Mouse (Mus musculus) heart, postnatal 14 days (tissue): ENCODE results near the gene Cpsf4. TPM values are rescaled to one million over a fixed set of nuclear protein-coding genes. Genes with fewer than 3 reads are reported as not detected.
"Not testable (repeated sequence)": the region's sequence is repeated elsewhere in the genome, so short reads cannot be mapped to it uniquely, and the experiment has no call there.

Source experiments
- DNase-seq, 2 experiments: peaks; one replicate each; pipeline ENCODE4 v3.0.0; 2021 to 2022
- intact Hi-C: fragments of 180-260 bp; cut with DNase I; formaldehyde crosslinking; loops from one replicate; pipeline ENCODE4 v1.15.1; 2025
- total RNA-seq, 2 experiments: library from RNA; stranded (reverse); gene quantifications; 2 replicates each; pipeline ENCODE4 v1.2.3; 2021

The Cpsf4 gene
- total RNA-seq, 2 experiments from 2014 or later, result 10.3 to 12.4 TPM

DNA sequence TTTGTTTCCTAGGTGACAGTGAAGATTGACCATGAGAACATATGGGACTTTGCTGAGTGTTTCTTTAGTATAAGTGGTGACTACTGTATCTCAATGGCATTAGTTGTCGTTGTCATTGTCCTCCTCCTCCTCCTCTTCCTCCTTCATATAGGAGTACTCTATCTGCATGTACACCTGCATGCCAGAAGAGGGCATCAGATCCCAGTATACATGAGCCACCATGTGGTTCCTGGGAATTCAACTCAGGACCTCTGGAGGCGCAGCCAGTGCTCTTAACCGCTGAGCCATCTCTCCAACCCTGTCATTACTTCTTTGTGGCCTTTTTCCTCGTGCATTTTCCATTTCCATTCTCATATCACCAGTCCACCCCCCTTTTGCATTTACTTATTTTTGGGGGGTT lies 47.7 kb downstream of the Cpsf4 start:
- DNase-seq, result no peak
- intact Hi-C loops, result loop anchor here (10.0 kb wide), 1 partner anchor 150 kb away; no protein-coding TSS in a partner anchor

DNA sequence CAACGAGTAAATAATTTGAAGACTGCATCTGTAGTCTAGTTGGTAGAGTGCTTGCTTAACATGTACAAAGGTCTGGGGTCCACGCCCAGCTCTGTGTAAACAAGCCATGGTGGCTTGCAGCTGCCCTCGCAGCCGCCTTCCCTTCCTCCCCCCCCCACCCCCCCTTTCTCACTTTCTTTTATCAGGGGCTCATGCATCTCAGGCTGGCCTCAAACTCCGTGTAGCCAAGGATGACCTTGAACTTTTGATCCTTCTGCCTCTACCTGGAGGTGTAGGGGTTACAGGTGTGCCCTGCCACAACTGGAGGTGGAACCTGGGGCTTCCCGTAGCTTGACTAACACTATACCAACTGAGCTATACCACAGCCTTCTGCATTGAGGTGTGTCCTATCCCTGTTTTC lies 50.7 kb downstream of the Cpsf4 start:
- no peak for DNase-seq
- intact Hi-C loops, result loop anchor here (10.0 kb wide), 1 partner anchor 147 kb away; no protein-coding TSS in a partner anchor

DNA sequence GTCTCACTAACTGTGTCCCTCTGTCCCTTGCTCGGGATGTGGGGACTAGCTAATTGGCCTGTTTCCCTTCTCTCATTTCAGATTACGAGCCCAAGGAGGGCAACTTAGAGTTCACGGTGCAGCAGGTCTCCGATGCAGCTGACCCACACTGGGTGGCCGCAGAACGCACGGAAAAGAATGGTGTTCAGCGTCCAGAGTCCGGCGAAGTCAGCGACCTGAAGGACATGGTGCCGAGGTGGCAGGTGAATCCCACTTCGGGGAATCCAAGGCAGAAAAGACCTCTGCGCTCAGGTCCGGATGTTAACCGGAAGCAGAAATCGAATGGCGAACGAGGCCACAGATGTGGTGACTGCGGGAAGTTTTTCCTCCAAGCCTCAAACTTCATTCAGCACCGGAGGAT lies 51.2 kb downstream of the Cpsf4 start:
- intact Hi-C loops, result loop anchor here (10.0 kb wide), 1 partner anchor 147 kb away; no protein-coding TSS in a partner anchor
- no peak for DNase-seq

DNA sequence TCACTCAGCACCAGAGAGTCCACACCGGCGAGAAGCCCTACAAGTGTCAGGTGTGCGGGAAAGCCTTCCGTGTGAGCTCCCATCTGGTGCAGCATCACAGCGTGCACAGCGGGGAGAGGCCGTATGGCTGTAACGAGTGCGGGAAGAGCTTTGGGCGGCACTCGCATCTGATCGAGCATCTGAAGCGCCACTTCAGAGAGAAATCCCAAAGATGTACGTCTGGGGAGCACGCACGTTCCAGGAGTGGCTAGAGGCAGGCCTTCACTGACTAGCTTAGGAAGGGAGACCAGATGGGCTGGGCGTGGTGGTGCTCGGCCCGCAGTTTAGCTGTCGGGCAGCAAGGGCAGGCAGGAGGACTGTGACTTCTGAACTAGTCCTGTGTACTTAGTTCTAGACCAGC lies 51.7 kb downstream of the Cpsf4 start:
- intact Hi-C loops, result loop anchor here (10.0 kb wide), 1 partner anchor 146 kb away; no protein-coding TSS in a partner anchor
- no peak for DNase-seq

DNA sequence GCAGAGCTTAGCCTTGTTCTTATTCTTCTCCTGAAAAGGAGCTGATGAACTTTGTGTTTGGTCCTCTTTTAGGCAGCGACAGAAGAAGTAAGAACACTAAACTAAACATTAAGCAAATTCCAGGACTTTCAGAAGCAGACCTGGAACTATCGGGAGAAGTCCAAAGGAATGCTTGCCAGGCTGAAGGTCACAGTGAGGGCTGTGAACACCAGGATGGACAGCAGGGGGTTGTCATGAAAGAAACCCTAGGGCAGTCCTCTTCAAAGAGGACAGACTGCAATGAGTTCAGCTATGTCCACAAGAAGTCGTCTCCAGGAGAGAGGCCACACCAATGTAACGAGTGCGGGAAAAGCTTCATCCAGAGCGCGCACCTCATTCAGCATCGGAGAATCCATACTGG lies 53.0 kb downstream of the Cpsf4 start:
- no peak for DNase-seq
- intact Hi-C loops, result loop anchor here (10.0 kb wide), 1 partner anchor 145 kb away; no protein-coding TSS in a partner anchor

DNA sequence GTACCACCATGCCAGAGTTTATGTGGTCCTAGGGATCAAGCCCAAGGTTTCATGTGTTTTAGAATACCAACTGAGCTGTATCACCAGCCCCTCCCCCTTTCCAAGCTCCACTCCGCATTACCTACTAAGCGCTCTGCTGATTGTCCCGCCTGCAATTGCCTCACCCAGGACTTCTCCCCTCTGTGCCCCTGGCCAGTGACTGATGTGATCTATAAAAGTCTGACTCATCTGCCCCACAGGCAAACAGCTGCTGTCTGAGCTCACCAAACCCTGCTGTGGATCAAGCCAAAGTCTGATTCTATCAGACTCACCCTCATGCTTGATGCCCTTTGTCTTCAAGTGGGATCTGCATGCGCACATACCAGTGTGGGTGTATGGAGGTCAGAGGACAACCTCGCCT lies 55.8 kb downstream of the Cpsf4 start:
- no peak for DNase-seq
- intact Hi-C loops, result no loop called here

DNA sequence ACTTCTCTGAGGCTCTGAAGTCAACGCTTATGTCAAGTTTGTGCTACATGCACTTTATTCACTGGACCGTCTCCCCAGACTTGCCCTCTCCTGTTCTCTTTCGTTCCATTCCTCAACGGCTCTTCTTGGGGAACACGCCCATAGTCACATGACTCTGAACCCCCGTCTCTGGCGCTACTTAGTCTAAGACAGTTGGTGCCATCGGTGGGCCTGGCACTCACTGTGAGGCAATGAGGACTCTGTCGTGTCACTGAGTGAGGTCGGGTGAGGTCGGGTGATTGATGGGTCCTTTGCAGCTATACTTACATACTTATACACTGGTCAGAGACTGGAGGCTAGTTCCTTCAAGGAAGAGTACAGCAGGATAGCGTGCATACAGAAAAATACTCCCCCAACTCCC lies 56.4 kb downstream of the Cpsf4 start:
- DNase-seq, result no peak
- intact Hi-C loops, result no loop called here

DNA sequence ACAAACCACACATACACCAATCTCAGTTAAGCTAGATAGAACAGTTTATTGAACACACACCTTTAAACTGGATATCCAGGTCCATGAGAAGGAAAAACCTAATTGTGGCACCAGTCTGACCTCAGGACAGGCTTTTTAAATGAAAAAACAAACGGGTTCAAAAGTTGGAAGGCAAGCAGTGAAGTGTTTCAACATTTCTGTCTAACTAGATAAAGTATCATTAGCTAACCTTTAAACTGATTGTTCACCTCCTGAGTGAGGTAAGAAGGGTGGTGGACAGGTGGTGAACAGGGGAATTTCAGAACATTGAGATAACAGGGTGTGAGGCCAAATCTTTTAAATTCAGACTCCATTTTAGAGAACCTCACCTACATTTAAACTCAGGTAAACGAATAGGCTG lies 59.4 kb downstream of the Cpsf4 start:
- no peak for DNase-seq
- intact Hi-C loops, result no loop called here

DNA sequence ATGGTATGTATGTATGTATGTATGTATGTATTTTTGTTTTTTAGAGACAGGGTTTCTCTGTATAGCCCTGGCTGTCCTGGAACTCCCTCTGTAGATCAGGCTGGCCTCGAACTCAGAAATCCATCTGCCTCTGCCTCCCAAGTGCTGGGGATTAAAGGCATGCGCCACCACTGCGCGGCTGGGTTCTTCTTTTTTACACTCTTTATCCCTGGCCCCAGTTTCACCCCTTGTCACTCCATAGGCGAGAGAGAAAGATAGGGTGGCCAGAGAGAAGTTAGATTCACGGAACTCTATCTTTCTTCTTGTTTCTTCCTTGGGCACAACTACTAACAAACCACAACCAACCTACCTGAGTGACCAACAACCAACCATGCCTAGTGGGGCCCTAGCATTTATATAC lies 62.3 kb downstream of the Cpsf4 start:
- intact Hi-C loops, DNase-seq: not testable (repeated sequence)

DNA sequence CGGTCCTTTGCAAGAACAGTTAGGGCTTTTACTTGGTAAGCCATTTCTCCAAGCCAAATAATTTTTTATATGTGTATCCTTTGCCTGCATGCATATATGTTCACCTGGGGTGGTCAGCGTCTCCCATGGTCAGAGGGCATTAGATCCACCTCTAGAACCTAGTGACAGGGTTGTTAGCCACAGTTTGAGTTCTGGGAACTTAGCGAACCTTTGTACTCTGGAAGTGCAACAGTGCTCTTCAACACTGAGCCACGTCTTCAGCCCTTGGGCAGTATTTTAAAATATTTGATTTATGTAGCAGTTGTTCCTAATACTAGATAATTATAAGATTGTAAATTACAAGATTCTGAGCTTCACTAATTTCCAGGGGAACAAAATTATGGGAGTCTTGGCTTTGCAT lies 63.6 kb downstream of the Cpsf4 start:
- intact Hi-C loops, result loop anchor here (2.0 to 5.0 kb wide), 3 partner anchors 26 to 63 kb away; partner anchors contain the start of genes Cpsf4, Ptcd1, Zkscan5 and Zscan25
- no peak for DNase-seq

DNA sequence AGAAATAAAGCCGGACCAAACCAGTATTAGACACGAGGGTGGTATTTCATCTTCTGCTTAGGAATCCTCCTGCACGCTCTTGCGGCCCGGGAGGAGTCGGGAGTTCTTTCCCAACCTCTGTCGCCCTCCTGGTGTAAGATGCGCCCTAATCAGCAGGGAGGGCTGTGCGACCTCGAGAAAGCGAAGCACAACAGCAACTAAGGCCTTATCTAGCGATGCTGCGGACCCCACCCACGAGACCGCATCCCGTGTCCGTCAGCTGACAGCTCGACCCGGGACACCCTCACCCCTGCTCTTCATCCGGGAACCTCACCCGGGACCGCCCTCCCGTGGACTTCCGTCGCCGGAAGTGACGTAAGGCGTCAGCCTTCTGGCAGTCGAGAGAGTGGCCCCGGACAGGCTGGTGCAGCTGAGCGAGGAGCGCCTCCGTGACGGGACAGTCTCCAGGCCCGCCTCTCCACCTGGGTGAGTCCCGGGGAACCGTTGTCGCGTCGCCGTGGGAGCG lies 64.4 kb downstream of the Cpsf4 start, which contains the start of gene Zfp655:
Gene Zfp655 (plus strand): TSS at position 349 of the 505 bp plus-strand sequence.
- peak; percentile 97 to 99 for DNase-seq
- intact Hi-C loops, result loop anchor here (2.0 to 5.0 kb wide), 3 partner anchors 27 to 64 kb away; partner anchors contain the start of genes Cpsf4, Ptcd1, Zkscan5 and Zscan25

Other genes starting within 250 kb of the Cpsf4 start
- 10 to 100 TPM; 23.7 to 25.4 TPM for gene Smurf1, start 201.4 kb upstream of the Cpsf4 start, total RNA-seq
- not detected for gene Gm4871, start 134.5 kb upstream of the Cpsf4 start, total RNA-seq
- gene 1700018F24Rik, start 124.2 kb upstream of the Cpsf4 start, total RNA-seq, result not detected
- gene Arpc1a, start 83.4 kb upstream of the Cpsf4 start, total RNA-seq, result 10 to 100 TPM; 63.3 to 67.2 TPM
- gene Kpna7, start 83.2 kb upstream of the Cpsf4 start, total RNA-seq, result not detected
- gene Arpc1b, start 53.0 kb upstream of the Cpsf4 start, total RNA-seq, result 100 to 1,000 TPM in 1 of 2 experiments, 10 to 100 TPM in 1; 97.2 to 113 TPM
- 10 to 100 TPM; 41.6 to 42.6 TPM for gene Pdap1, start 27.0 kb upstream of the Cpsf4 start, total RNA-seq
- 10 to 100 TPM; 59.5 to 73.7 TPM for gene Bud31, start 26.9 kb upstream of the Cpsf4 start, total RNA-seq
- gene Ptcd1, start 105 bp upstream of the Cpsf4 start, total RNA-seq, result 10 to 100 TPM; 27.1 to 27.8 TPM
- 100 to 1,000 TPM; 871 to 935 TPM for gene Atp5j2, start 24.8 kb downstream of the Cpsf4 start, total RNA-seq
- 1 to 10 TPM; 6.3 to 6.6 TPM for gene Zkscan14, start 34.7 kb downstream of the Cpsf4 start, total RNA-seq
- 10 to 100 TPM in 1 of 2 experiments, 1 to 10 TPM in 1; 9.9 to 10.0 TPM for gene Zkscan5, start 37.3 kb downstream of the Cpsf4 start, total RNA-seq
- 10 to 100 TPM; 28.3 to 31.9 TPM for gene Zfp655, start 64.5 kb downstream of the Cpsf4 start, total RNA-seq
- gene Zscan25, start 113.3 kb downstream of the Cpsf4 start, total RNA-seq, result 10 to 100 TPM; 11.0 to 13.9 TPM
- gene Cyp3a57, start 178.1 kb downstream of the Cpsf4 start, total RNA-seq, result not detected